Comparison of ENCODE assay signal across 13 mouse cellular contexts in the genomic region with DNA sequence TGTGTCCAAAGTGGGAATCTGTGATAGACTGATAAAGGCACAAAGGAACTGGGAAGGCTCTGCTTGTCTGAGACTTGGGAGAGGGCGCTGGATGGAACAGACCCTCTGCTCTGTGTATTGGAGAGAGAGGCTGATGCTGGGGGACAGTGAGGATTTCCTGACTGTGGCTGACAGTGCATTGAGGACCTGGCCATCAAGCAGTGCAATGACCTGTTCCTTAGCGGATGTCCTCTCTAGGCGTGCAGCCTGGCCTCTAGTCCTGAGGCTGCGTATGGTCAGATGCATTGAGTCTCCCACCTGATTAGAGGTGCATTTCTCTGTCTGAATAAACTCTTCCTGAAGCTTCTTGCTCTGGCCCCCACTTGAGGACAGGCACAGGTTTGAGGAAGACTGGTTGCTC.
A peak's percentile ranks its signal among the peaks of the same experiment; 100 is the strongest.
DNase-seq lines count a peak whose midpoint lies in the region; ATAC-seq and TF ChIP-seq lines count a peak whose summit lies in the region.
"Had no signal": no experiment of that assay in that cellular context is flagged by ENCODE, and none has a peak within 500 bp of the region (broad histone marks: within the 10 kb centered on the region; RNA-seq: fewer than 3 reads in every experiment).

No protein-coding gene starts in this region.

- 86% methylated on average over 4 of the region's 4 CpGs for WGBS in hindbrain, embryonic 10.5 days
- WGBS in midbrain, embryonic 13.5 days, result 93% methylated on average over 4 of the region's 4 CpGs
- 93% methylated on average over 4 of the region's 4 CpGs for WGBS in heart, adult 2 months

- H3K4me3 ChIP-seq in hindbrain, embryonic 10.5 days, result peak overlapping the region; percentile 36; the same call in 1 of the 2 replicates
- peak overlapping the region; percentile 62 for H3K4me3 ChIP-seq in midbrain, embryonic 13.5 days (replicated peaks)
- H3K4me3 ChIP-seq in heart, adult 2 months, result no peak overlapping the region

- no peak for TF ChIP-seq CTCF in heart, adult 2 months (IDR thresholded peaks at IDR 0.05)

- H3K36me3 ChIP-seq in hindbrain, embryonic 10.5 days, result no peaks in the 10 kb centered on the region
- no peaks in the 10 kb centered on the region for H3K36me3 ChIP-seq in midbrain, embryonic 13.5 days
- no peaks in the 10 kb centered on the region for H3K36me3 ChIP-seq in heart, adult 2 months (ENCODE audit: control insufficient read depth, insufficient read depth, low read length)

- ATAC-seq in midbrain, embryonic 13.5 days, result no peak

- no peak for TF ChIP-seq EP300 in heart, adult 2 months (IDR thresholded peaks at IDR 0.05; ENCODE audit: insufficient read depth, low read depth, low read length)

- peak; percentile 17 for DNase-seq in right cerebral cortex, postnatal 25 days
- DNase-seq in right cerebral cortex, postnatal 36 days (ENCODE audit: low spot score in 2 of 2), result no peak
- no peak for DNase-seq in hindbrain, embryonic 10.5 days (ENCODE audit: low spot score)
- DNase-seq in heart, postnatal 25 days (ENCODE audit: low spot score), result no peak
- DNase-seq in heart, adult 2 months, result no peak
- DNase-seq in heart, postnatal 36 days, result no peak
- DNase-seq: heart, postnatal 14 days; kidney, adult 9 months; lung, postnatal 14 days; retina, postnatal 1 day had no signal

- H3K4me2 ChIP-seq in midbrain, embryonic 13.5 days (replicated peaks), result peak overlapping the region; percentile 78

- TF ChIP-seq POLR2A in heart, adult 2 months (IDR thresholded peaks at IDR 0.05; ENCODE audit: insufficient read depth, low read depth, low read length), result no peak

- H3K9ac ChIP-seq in midbrain, embryonic 13.5 days (replicated peaks), result peak overlapping the region; percentile 75
- H3K9ac ChIP-seq in heart, adult 2 months (ENCODE audit: low read depth, low read length), result no peak overlapping the region
- H3K9ac ChIP-seq: liver, embryonic 14.5 days had no signal

- intact Hi-C loops in heart, postnatal 25 days (cut with DNase I), result no loop called here
- intact Hi-C loops in heart, adult 2 months (cut with DNase I), result no loop called here
- intact Hi-C loops in heart, postnatal 36 days (cut with DNase I), result no loop called here

- H3K27me3 ChIP-seq in hindbrain, embryonic 10.5 days (ENCODE audit: insufficient read depth, poor library complexity, severe bottlenecking), result no peaks in the 10 kb centered on the region
- no peaks in the 10 kb centered on the region for H3K27me3 ChIP-seq in midbrain, embryonic 13.5 days
- no peaks in the 10 kb centered on the region for H3K27me3 ChIP-seq in heart, adult 2 months (ENCODE audit: control insufficient read depth, insufficient read depth, low read length)
- H3K27me3 ChIP-seq: CH12.LX had no signal

- no peaks in the 10 kb centered on the region for H3K79me2 ChIP-seq in heart, adult 2 months (replicated peaks; ENCODE audit: control insufficient read depth, insufficient read depth, low read length)

- H3K4me1 ChIP-seq in hindbrain, embryonic 10.5 days (replicated peaks), result peaks cover 32% of the 10 kb centered on the region
- H3K4me1 ChIP-seq in midbrain, embryonic 13.5 days (replicated peaks), result peaks cover 39% of the 10 kb centered on the region
- H3K4me1 ChIP-seq in heart, adult 2 months (ENCODE audit: control insufficient read depth, insufficient read depth, low read length), result peaks cover 3% of the 10 kb centered on the region

- no peak overlapping the region for H3K27ac ChIP-seq in hindbrain, embryonic 10.5 days
- H3K27ac ChIP-seq in midbrain, embryonic 13.5 days, result 0 out of 2 replicates have a peak overlapping the region, but pooled peaks have one; percentile 88
- H3K27ac ChIP-seq in heart, adult 2 months, result no peak overlapping the region
- H3K27ac ChIP-seq: liver, embryonic 14.5 days had no signal

- no peaks in the 10 kb centered on the region for H3K9me3 ChIP-seq in hindbrain, embryonic 10.5 days
- no peaks in the 10 kb centered on the region for H3K9me3 ChIP-seq in midbrain, embryonic 13.5 days
